Mouse (Mus musculus) intestine, embryonic 14.5 days (tissue): ENCODE data around the gene Zbtb48. TPM values are rescaled to one million over a fixed set of nuclear protein-coding genes. Genes with fewer than 3 reads are reported as not detected.
"Not testable (repeated sequence)": the region's sequence is repeated elsewhere in the genome, so short reads cannot be mapped to it uniquely, and the experiment has no call there.

Experiments used
- ATAC-seq: fragments of 200-750 bp; cut with Nextera tagmentation; replicated peaks from 2 replicates; pipeline ENCODE4 v1.8.0; 2017; ENCODE audit warnings: low read depth, moderate number of reproducible peaks, moderate TSS enrichment, moderate library complexity; ENCODE audit not compliant: low FRiP score, low TSS enrichment
- DNase-seq: peaks from one replicate; pipeline ENCODE4 v3.0.0-alpha.2; 2018; ENCODE audit warnings: low spot score
- H3K27ac ChIP-seq: fragments of 300-500 bp; sonication (generic); 2 replicates; pipeline ENCODE4 v1.5.1; 2014; ENCODE audit warnings: low read depth, mild to moderate bottlenecking, control low read depth
- H3K27me3 ChIP-seq: fragments of 300-500 bp; sonication (generic); replicated peaks from 2 replicates; pipeline ENCODE4 v1.6.1; 2014; ENCODE audit warnings: low read length, control low read depth; ENCODE audit not compliant: control insufficient read depth, insufficient read depth
- H3K36me3 ChIP-seq: fragments of 300-500 bp; sonication (generic); 2 replicates; pipeline ENCODE4 v1.6.1; 2014; ENCODE audit warnings: low read length, control low read depth; ENCODE audit not compliant: control insufficient read depth, insufficient read depth
- H3K4me1 ChIP-seq: fragments of 300-500 bp; sonication (generic); replicated peaks from 2 replicates; pipeline ENCODE4 v1.6.1; 2014; ENCODE audit warnings: low read length, control low read depth, mixed read lengths; ENCODE audit not compliant: control insufficient read depth, insufficient read depth
- H3K4me2 ChIP-seq: fragments of 300-500 bp; sonication (generic); 2 replicates; pipeline ENCODE4 v1.6.1; 2014; ENCODE audit warnings: low read length
- H3K4me3 ChIP-seq: fragments of 300-500 bp; sonication (generic); 2 replicates; pipeline ENCODE4 v1.5.1; 2014; ENCODE audit warnings: low read depth, low read length, control low read depth, mixed read lengths
- H3K9ac ChIP-seq: fragments of 300-500 bp; sonication (generic); 2 replicates; pipeline ENCODE4 v1.6.1; 2014; ENCODE audit warnings: mild to moderate bottlenecking, low read length
- H3K9me3 ChIP-seq: fragments of 300-500 bp; sonication (generic); 2 replicates; pipeline ENCODE4 v1.6.1; 2016; ENCODE audit warnings: low read length, control low read depth; ENCODE audit not compliant: control insufficient read depth
- WGBS: fragments of 180-500 bp; shearing (Covaris S2); extraction: QIAGEN DNeasy Blood & Tissue Kit; methylation state at CpG from one replicate; pipeline ENCODE4 v1.1.7; 2014; 5-methylcytosine and 5-hydroxymethylcytosine counted together
- polyA plus RNA-seq: library from polyadenylated mRNA; unstranded; fragments of >200 nt; fragmentation: Nextera tagmentation; extraction: Ambion mirVana; gene quantifications from 2 replicates; pipeline ENCODE4 v1.2.1, GENCODE M21; 2014

Gene Zbtb48
- polyA plus RNA-seq, 1 experiment from 2014 or later, result 16.3 TPM

GRCm38 (mm10) chr4:152038225-152038984 is 10.9 kb upstream of the Zbtb48 start, which contains the start of gene Tas1r1:
Gene Tas1r1, minus strand, starts transcription at chr4:152038568.
- no peak within 1 kb of the TSS for H3K27ac ChIP-seq
- peaks cover 25% of the 10 kb centered on the region for H3K36me3 ChIP-seq
- 49% methylated on average over 10 of the region's 10 CpGs for WGBS
- H3K9me3 ChIP-seq, result no peaks in the 10 kb centered on the region
- H3K4me2 ChIP-seq, result peak within 1 kb of the TSS; percentile 97
- ATAC-seq (no peak), DNase-seq (no peak)
- peak within 1 kb of the TSS; percentile 99 for H3K4me3 ChIP-seq
- H3K9ac ChIP-seq, result peak within 1 kb of the TSS; percentile 75
- H3K27me3 ChIP-seq, result no peaks in the 10 kb centered on the region
- H3K4me1 ChIP-seq, result peaks cover 8% of the 10 kb centered on the region

- not testable (repeated sequence) for H3K4me3 ChIP-seq, H3K27me3 ChIP-seq, H3K9ac ChIP-seq, ATAC-seq, H3K36me3 ChIP-seq, H3K4me2 ChIP-seq, H3K4me1 ChIP-seq, H3K27ac ChIP-seq, DNase-seq, H3K9me3 ChIP-seq
- 87% methylated on average over 6 of the region's 6 CpGs for WGBS
Observed at GRCm38 (mm10) chr4:152036464-152036863, 9.0 kb upstream of the Zbtb48 start.

GRCm38 (mm10) chr4:152032922-152033321 is 5.5 kb upstream of the Zbtb48 start:
- no peak overlapping the region for H3K27ac ChIP-seq
- H3K27me3 ChIP-seq, result no peaks in the 10 kb centered on the region
- no peaks in the 10 kb centered on the region for H3K36me3 ChIP-seq
- ATAC-seq (no peak), DNase-seq (no peak)
- no peak overlapping the region for H3K4me2 ChIP-seq
- H3K4me3 ChIP-seq, result no peak overlapping the region
- no peak overlapping the region for H3K9ac ChIP-seq
- WGBS, result 85% methylated on average over 13 of the region's 13 CpGs
- H3K4me1 ChIP-seq, result peaks cover 6% of the 10 kb centered on the region; the same call in 1 of the 2 replicates
- H3K9me3 ChIP-seq, result no peaks in the 10 kb centered on the region

GRCm38 (mm10) chr4:152029997-152030396 is 2.5 kb upstream of the Zbtb48 start:
- peaks cover 25% of the 10 kb centered on the region for H3K4me1 ChIP-seq
- no peak overlapping the region for H3K4me3 ChIP-seq
- WGBS, result 73% methylated on average over 4 of the region's 4 CpGs
- no peak overlapping the region for H3K4me2 ChIP-seq
- H3K9ac ChIP-seq, result no peak overlapping the region
- no peaks in the 10 kb centered on the region for H3K27me3 ChIP-seq
- no peak for DNase-seq
- H3K9me3 ChIP-seq, result no peaks in the 10 kb centered on the region
- 0 out of 2 replicates have a peak, but pooled peaks cover 6% of the 10 kb centered on the region for H3K36me3 ChIP-seq
- no peak overlapping the region for H3K27ac ChIP-seq
- no peak for ATAC-seq

GRCm38 (mm10) chr4:152029087-152029486 is 1.6 kb upstream of the Zbtb48 start:
- H3K4me1 ChIP-seq, result peaks cover 29% of the 10 kb centered on the region
- ATAC-seq, result no peak

GRCm38 (mm10) chr4:152028456-152028855 is 985 bp upstream of the Zbtb48 start:
- no peaks in the 10 kb centered on the region for H3K27me3 ChIP-seq
- H3K4me3 ChIP-seq, result no peak overlapping the region
- H3K9ac ChIP-seq, result no peak overlapping the region
- H3K4me1 ChIP-seq, result peaks cover 29% of the 10 kb centered on the region
- no peak for ATAC-seq
- 64% methylated on average over 15 of the region's 15 CpGs for WGBS
- DNase-seq, result no peak
- no peak overlapping the region for H3K27ac ChIP-seq
- peaks cover 14% of the 10 kb centered on the region for H3K36me3 ChIP-seq
- peak overlapping the region; percentile 86; the same call in 1 of the 2 replicates for H3K4me2 ChIP-seq
- H3K9me3 ChIP-seq, result no peaks in the 10 kb centered on the region

More at GRCm38 (mm10) chr4:152029087-152029486, 1.6 kb upstream of the Zbtb48 start:
- 48% methylated on average over 5 of the region's 5 CpGs for WGBS
- Histone ChIP-seq H3K27ac (no peak overlapping the region), H3K9ac (no peak overlapping the region), H3K36me3 (peaks cover 12% of the 10 kb centered on the region; the same call in 1 of the 2 replicates), H3K27me3 (no peaks in the 10 kb centered on the region), H3K4me3 (no peak overlapping the region), H3K9me3 (no peaks in the 10 kb centered on the region), H3K4me2 (no peak overlapping the region)
- no peak for DNase-seq

GRCm38 (mm10) chr4:152026751-152027508 is 541 bp downstream of the Zbtb48 start:
- peak overlapping the region; percentile 69 for H3K9ac ChIP-seq
- H3K36me3 ChIP-seq, result peaks cover 29% of the 10 kb centered on the region
- H3K27me3 ChIP-seq, result no peaks in the 10 kb centered on the region
- peak overlapping the region; percentile 69 for H3K4me3 ChIP-seq
- H3K4me1 ChIP-seq, result peaks cover 29% of the 10 kb centered on the region
- peak; percentile 72 for DNase-seq
- no peaks in the 10 kb centered on the region for H3K9me3 ChIP-seq
- peak; percentile 67 for ATAC-seq
- H3K27ac ChIP-seq, result peak overlapping the region; percentile 64; the same call in 1 of the 2 replicates
- WGBS, result 2% methylated on average over 38 of the region's 41 CpGs
- H3K4me2 ChIP-seq, result peak overlapping the region; percentile 97

GRCm38 (mm10) chr4:152024525-152024924 is 2.9 kb downstream of the Zbtb48 start:
- Histone ChIP-seq H3K27ac (no peak overlapping the region), H3K4me1 (peaks cover 29% of the 10 kb centered on the region), H3K27me3 (no peaks in the 10 kb centered on the region), H3K36me3 (peaks cover 53% of the 10 kb centered on the region), H3K4me2 (no peak overlapping the region), H3K9ac (no peak overlapping the region; the same call in 1 of the 2 replicates), H3K9me3 (no peaks in the 10 kb centered on the region), H3K4me3 (no peak overlapping the region)
- WGBS, result 90% methylated on average over 11 of the region's 11 CpGs
- no peak for ATAC-seq
- no peak for DNase-seq
